ENCODE assay signal across 9 mouse cellular contexts in the genomic region with DNA sequence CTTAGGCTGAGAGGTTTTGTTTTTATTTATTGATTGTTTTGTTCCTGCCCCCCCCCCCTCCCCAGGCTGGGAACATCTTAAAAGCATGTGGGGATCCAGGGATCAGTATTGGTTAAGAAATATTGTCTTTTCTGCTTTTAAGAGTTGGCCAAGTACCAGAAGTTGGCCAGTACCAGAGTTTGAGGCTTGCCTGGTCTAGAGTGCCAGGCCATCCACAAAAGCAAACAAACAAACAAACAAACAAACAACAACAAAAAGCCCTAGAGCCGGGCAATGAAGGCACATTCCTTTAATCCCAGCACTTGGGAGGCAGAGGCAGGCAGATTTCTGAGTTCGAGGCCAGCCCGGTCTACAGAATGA. TPM values are rescaled to one million over a fixed set of nuclear protein-coding genes. Genes with fewer than 3 reads are reported as not detected.
DNase-seq lines count a peak whose midpoint lies in the region; ATAC-seq and TF ChIP-seq lines count a peak whose summit lies in the region.
"Had no signal": no experiment of that assay in that cellular context is flagged by ENCODE, and none has a peak within 500 bp of the region (broad histone marks: within the 10 kb centered on the region; RNA-seq: fewer than 3 reads in every experiment).

No protein-coding gene starts in this region.

- H3K4me2 ChIP-seq in kidney, embryonic 15.5 days = no peak overlapping the region
- no peak overlapping the region for H3K4me2 ChIP-seq in hindbrain, postnatal 0 days (ENCODE audit: low read depth, low read length)

- no peaks in the 10 kb centered on the region for H3K27me3 ChIP-seq in kidney, embryonic 15.5 days
- no peaks in the 10 kb centered on the region for H3K27me3 ChIP-seq in hindbrain, postnatal 0 days (ENCODE audit: insufficient read depth, low read length)

- WGBS in kidney, embryonic 15.5 days = 40% methylated on average over 3 of the region's 3 CpGs
- WGBS in hindbrain, postnatal 0 days = 46% methylated on average over 3 of the region's 3 CpGs

- H3K4me3 ChIP-seq in kidney, embryonic 15.5 days (replicated peaks) = no peak overlapping the region
- no peak overlapping the region for H3K4me3 ChIP-seq in brown adipose tissue, adult 24 weeks (ENCODE audit: insufficient read depth, low read depth, low read length)
- no peak overlapping the region for H3K4me3 ChIP-seq in hindbrain, postnatal 0 days (ENCODE audit: low read length)

- intact Hi-C loops in gastrocnemius, postnatal 14 days (cut with DNase I; ENCODE audit: low total_unique reads) = no loop called here

- no peak for ATAC-seq in kidney, embryonic 15.5 days (replicated peaks; ENCODE audit: low FRiP score)
- no peak for ATAC-seq in hindbrain, postnatal 0 days

- no peaks in the 10 kb centered on the region for H3K36me3 ChIP-seq in kidney, embryonic 15.5 days
- no peaks in the 10 kb centered on the region for H3K36me3 ChIP-seq in hindbrain, postnatal 0 days (ENCODE audit: insufficient read depth, low read length)
- H3K36me3 ChIP-seq: G1E had no signal

- no peak for TF ChIP-seq CTCF in hindbrain, postnatal 0 days (IDR thresholded peaks at IDR 0.05; ENCODE audit: low read depth)

- peak overlapping the region; percentile 82 for H3K27ac ChIP-seq in kidney, embryonic 15.5 days
- H3K27ac ChIP-seq in brown adipose tissue, adult 24 weeks (replicated peaks; ENCODE audit: low read depth, low read length) = peak overlapping the region; percentile 97; the same call in 1 of the 2 replicates
- peak overlapping the region; percentile 82 for H3K27ac ChIP-seq in hindbrain, postnatal 0 days

- peaks cover 23% of the 10 kb centered on the region for H3K4me1 ChIP-seq in kidney, embryonic 15.5 days
- H3K4me1 ChIP-seq in brown adipose tissue, adult 24 weeks (ENCODE audit: control insufficient read depth, insufficient read depth, insufficient read length, low read length) = peaks cover 10% of the 10 kb centered on the region
- no peaks in the 10 kb centered on the region for H3K4me1 ChIP-seq in hindbrain, postnatal 0 days (ENCODE audit: insufficient read depth, low read length)

- no peak overlapping the region for H3K9ac ChIP-seq in kidney, embryonic 15.5 days
- H3K9ac ChIP-seq in hindbrain, postnatal 0 days (replicated peaks; ENCODE audit: low read length) = no peak overlapping the region

- no peak for DNase-seq in kidney, postnatal 14 days
- DNase-seq in hindbrain, postnatal 0 days (ENCODE audit: low spot score) = no peak
- peak; percentile 42 for DNase-seq in neural tube, embryonic 10.5 days (ENCODE audit: extremely low spot score, low spot score)
- DNase-seq in urinary bladder, postnatal 4 days (ENCODE audit: low spot score in 2 of 2) = no peak
- no peak for DNase-seq in gastrocnemius, postnatal 14 days
- no peak for DNase-seq in adrenal gland, postnatal 10 days

- no peaks in the 10 kb centered on the region for H3K9me3 ChIP-seq in kidney, embryonic 15.5 days (replicated peaks)
- no peaks in the 10 kb centered on the region for H3K9me3 ChIP-seq in hindbrain, postnatal 0 days (ENCODE audit: low read length)
- H3K9me3 ChIP-seq: G1E had no signal

RNA-seq across cellular contexts. Expression of a gene that starts 5.8 kb away (rescaled TPM):
- polyA plus RNA-seq in kidney, embryonic 15.5 days (2015; fragmentation: Nextera tagmentation; extraction: Ambion mirVana) = 7.9 and 8.1 TPM in 2 replicates
- polyA plus RNA-seq in brown adipose tissue, adult 24 weeks (2012; ENCODE audit: insufficient read depth, insufficient read length, missing spikeins) = 11.9 and 16.2 TPM in 2 replicates
- 2.6 and 6.7 TPM in 2 replicates for total RNA-seq in hindbrain, postnatal 0 days (2014; rRNA removed)
- 5.9 and 6.3 TPM in 2 replicates for polyA plus RNA-seq in hindbrain, postnatal 0 days (2015; fragmentation: Nextera tagmentation; extraction: Ambion mirVana)
- total RNA-seq in gastrocnemius, postnatal 14 days (2021) = 1 to 10 TPM; 4.9 to 5.4 TPM
- 10 to 100 TPM; 12.9 to 19.6 TPM for total RNA-seq in adrenal gland, postnatal 10 days (2021)
